Mouse (Mus musculus): ENCODE measurements around the gene Zc3h13. TPM values are rescaled to one million over a fixed set of nuclear protein-coding genes. Genes with fewer than 3 reads are reported as not detected.

Gene Zc3h13
- total and polyA plus RNA-seq, 3 experiments, result 17.7 to 38.5 (median 18.8) TPM

- no peak overlapping the region for H3K27ac ChIP-seq (ENCODE audit: insufficient read depth, low read depth)
- H3K27me3 ChIP-seq (replicated peaks), result no peaks in the 10 kb centered on the region
- H3K4me3 ChIP-seq (replicated peaks in 1 of 3; ENCODE audit: low read depth in 2 of 3, low read length in 2 of 3, poor library complexity in 1 of 3), result no peak overlapping the region
- H3K4me2 ChIP-seq (ENCODE audit: insufficient read depth, low read depth, poor library complexity, severe bottlenecking), result no peak overlapping the region
- TF ChIP-seq POLR2AphosphoS2 (IDR thresholded peaks at IDR 0.05; ENCODE audit: low read depth, low read length) (no peak), UBTF (IDR thresholded peaks at IDR 0.05; ENCODE audit: low read depth, low read length) (no peak), JUN (IDR thresholded peaks at IDR 0.05; ENCODE audit: insufficient read depth, low read depth, low read length) (no peak), SMC3 (IDR thresholded peaks at IDR 0.05; ENCODE audit: low read depth, low read length) (no peak), MAFK (IDR thresholded peaks at IDR 0.05; ENCODE audit: insufficient replicate concordance, low read length) (no peak), NELFE (IDR thresholded peaks at IDR 0.05; ENCODE audit: low read depth, low read length) (no peak)
- no peak overlapping the region for H3K9ac ChIP-seq (ENCODE audit: insufficient read depth, low read depth)
- H3K36me3 ChIP-seq (replicated peaks in 1 of 2; ENCODE audit: control insufficient read depth in 1 of 2, insufficient read depth in 1 of 2, low read length in 1 of 2), result peaks cover 0 to 10% of the 10 kb centered on the region in 2 experiments
- no peak for DNase-seq (ENCODE audit: extremely low read depth)
- H3K4me1 ChIP-seq (ENCODE audit: control insufficient read depth in 1 of 2, insufficient read depth in 2 of 2), result peaks cover 0 to 3% of the 10 kb centered on the region in 2 experiments; a peak in 1 of 4 replicates
- H3K79me2 ChIP-seq (replicated peaks; ENCODE audit: control insufficient read depth, extremely low read depth, insufficient read depth, poor library complexity, severe bottlenecking), result 0 out of 2 replicates have a peak, but pooled peaks cover 2% of the 10 kb centered on the region
- dilution Hi-C loops (cut with MboI; ENCODE audit: extremely low pct_ligation_motif_present, extremely low pct_unique_long_range_greater_than_20kb, low sequenced_read_pairs) (no loop called here), in situ Hi-C loops (cut with MboI; ENCODE audit: low pct_ligation_motif_present, low pct_unique_long_range_greater_than_20kb, low sequenced_read_pairs) (no loop called here)
- H3K9me3 ChIP-seq (replicated peaks; ENCODE audit: low read length), result no peaks in the 10 kb centered on the region
These were observed 19.6 kb downstream of the Zc3h13 start for GRCm38 (mm10) chr14:75303807-75304206.

GRCm38 (mm10) chr14:75307855-75308254 is 23.7 kb downstream of the Zc3h13 start:
- no peak overlapping the region for H3K9ac ChIP-seq (ENCODE audit: insufficient read depth, low read depth)
- H3K4me1 ChIP-seq (ENCODE audit: control insufficient read depth in 1 of 2, insufficient read depth in 2 of 2), result no peaks in the 10 kb centered on the region
- DNase-seq (ENCODE audit: extremely low read depth), result no peak
- no peak overlapping the region for H3K4me3 ChIP-seq (replicated peaks in 1 of 3; ENCODE audit: low read depth in 2 of 3, low read length in 2 of 3, poor library complexity in 1 of 3)
- no peak overlapping the region for H3K27ac ChIP-seq (ENCODE audit: insufficient read depth, low read depth)
- no peaks in the 10 kb centered on the region for H3K9me3 ChIP-seq (replicated peaks; ENCODE audit: low read length)
- H3K79me2 ChIP-seq (replicated peaks; ENCODE audit: control insufficient read depth, extremely low read depth, insufficient read depth, poor library complexity, severe bottlenecking), result 0 out of 2 replicates have a peak, but pooled peaks cover 2% of the 10 kb centered on the region
- in situ Hi-C loops (cut with MboI; ENCODE audit: low pct_ligation_motif_present, low pct_unique_long_range_greater_than_20kb, low sequenced_read_pairs), result no loop called here
- no peaks in the 10 kb centered on the region for H3K27me3 ChIP-seq (replicated peaks)
- no peak overlapping the region for H3K4me2 ChIP-seq (ENCODE audit: insufficient read depth, low read depth, poor library complexity, severe bottlenecking)
- no peak for TF ChIP-seq GABPA (IDR thresholded peaks at IDR 0.05; ENCODE audit: insufficient replicate concordance, low read depth, low read length)
- TF ChIP-seq ZMIZ1 (IDR thresholded peaks at IDR 0.05; ENCODE audit: low read depth, low read length), result no peak
- TF ChIP-seq JUND (conservative IDR thresholded peaks at IDR 0.05; ENCODE audit: low read depth, low read length), result no peak
- TF ChIP-seq PAX5 (IDR thresholded peaks at IDR 0.05; ENCODE audit: low read length), result no peak
- H3K36me3 ChIP-seq (replicated peaks in 1 of 2; ENCODE audit: control insufficient read depth in 1 of 2, insufficient read depth in 1 of 2, low read length in 1 of 2), result peaks cover 3 to 27% of the 10 kb centered on the region in 2 experiments
- dilution Hi-C loops (cut with MboI; ENCODE audit: extremely low pct_ligation_motif_present, extremely low pct_unique_long_range_greater_than_20kb, low sequenced_read_pairs), result no loop called here

DNA sequence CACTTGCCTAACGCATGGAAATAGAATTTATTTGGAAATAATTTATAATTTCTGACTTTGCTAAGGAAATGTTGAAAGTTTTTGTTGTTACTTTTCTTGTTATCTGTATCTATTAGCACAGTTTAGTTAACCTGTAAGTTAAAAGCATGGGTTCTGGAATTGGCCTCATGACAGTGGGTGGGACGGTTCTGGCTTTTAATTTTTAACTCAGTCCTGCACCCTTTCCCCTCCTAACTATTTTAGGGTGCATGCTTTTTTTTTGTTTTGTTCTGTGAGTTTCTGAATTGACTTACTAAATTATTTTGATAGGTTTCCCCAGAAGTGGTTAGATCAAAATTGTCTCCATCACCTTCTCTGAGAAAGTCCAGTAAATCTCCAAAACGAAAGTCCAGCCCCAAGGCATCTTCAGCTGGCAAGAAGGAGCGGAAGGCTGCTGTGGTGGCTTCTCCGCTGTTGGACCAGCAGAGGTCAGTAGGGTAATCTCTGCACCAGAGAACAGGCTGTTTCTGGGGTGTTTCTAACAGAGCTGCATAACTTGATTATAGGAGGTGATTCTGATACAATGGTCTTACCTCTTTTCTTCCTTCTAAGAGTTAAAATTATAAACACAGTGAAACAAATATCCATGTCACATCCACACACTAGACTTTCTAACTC is 25.3 kb downstream of the Zc3h13 start:
- no peak overlapping the region for H3K4me2 ChIP-seq (ENCODE audit: insufficient read depth, low read depth, poor library complexity, severe bottlenecking)
- no peak overlapping the region for H3K4me3 ChIP-seq (replicated peaks in 1 of 3; ENCODE audit: low read depth in 2 of 3, low read length in 2 of 3, poor library complexity in 1 of 3)
- 0 out of 2 replicates have a peak, but pooled peaks cover 2% of the 10 kb centered on the region for H3K79me2 ChIP-seq (replicated peaks; ENCODE audit: control insufficient read depth, extremely low read depth, insufficient read depth, poor library complexity, severe bottlenecking)
- no peak overlapping the region for H3K27ac ChIP-seq (ENCODE audit: insufficient read depth, low read depth)
- no peaks in the 10 kb centered on the region for H3K9me3 ChIP-seq (replicated peaks; ENCODE audit: low read length)
- no peak for DNase-seq (ENCODE audit: extremely low read depth)
- H3K27me3 ChIP-seq (replicated peaks), result no peaks in the 10 kb centered on the region
- in situ Hi-C loops (cut with MboI; ENCODE audit: low pct_ligation_motif_present, low pct_unique_long_range_greater_than_20kb, low sequenced_read_pairs), result no loop called here
- no peaks in the 10 kb centered on the region for H3K4me1 ChIP-seq (ENCODE audit: control insufficient read depth in 1 of 2, insufficient read depth in 2 of 2)
- no peak overlapping the region for H3K9ac ChIP-seq (ENCODE audit: insufficient read depth, low read depth)
- dilution Hi-C loops (cut with MboI; ENCODE audit: extremely low pct_ligation_motif_present, extremely low pct_unique_long_range_greater_than_20kb, low sequenced_read_pairs), result no loop called here
- TF ChIP-seq RAD21 (IDR thresholded peaks at IDR 0.05; ENCODE audit: low read depth, low read length) (peak; percentile 41), MAFK (IDR thresholded peaks at IDR 0.05; ENCODE audit: insufficient replicate concordance, low read length) (no peak), CTCF (conservative IDR thresholded peaks at IDR 0.05 in 1 of 2, IDR thresholded peaks at IDR 0.05 in 1 of 2; ENCODE audit: low read depth in 2 of 2, low read length in 2 of 2) (peak in 1 of 2 experiments; percentile 50; a peak in 2 of 4 replicates), ZC3H11A (IDR thresholded peaks at IDR 0.05; ENCODE audit: low read depth, low read length) (no peak), SMC3 (IDR thresholded peaks at IDR 0.05; ENCODE audit: low read depth, low read length) (peak; percentile 23; the same call in 1 of the 2 replicates)
- peaks cover 4 to 29% of the 10 kb centered on the region in 2 experiments for H3K36me3 ChIP-seq (replicated peaks in 1 of 2; ENCODE audit: control insufficient read depth in 1 of 2, insufficient read depth in 1 of 2, low read length in 1 of 2)
